Mouse (Mus musculus): Measurements from ENCODE around the gene Rtl1. TPM values are rescaled to one million over a fixed set of nuclear protein-coding genes. Genes with fewer than 3 reads are reported as not detected.

Rtl1 gene
- polyA plus RNA-seq, 1 experiment, result not detected

GRCm38 (mm10) chr12:109594961-109595360 lies 5.2 kb downstream of the Rtl1 start:
- no peaks in the 10 kb centered on the region for H3K36me3 ChIP-seq (replicated peaks; ENCODE audit: low read length)
- H3K4me1 ChIP-seq, result no peaks in the 10 kb centered on the region
- H3K9me3 ChIP-seq, result peaks cover 26% of the 10 kb centered on the region
- no peak overlapping the region for H3K4me3 ChIP-seq (replicated peaks)
- no peak for TF ChIP-seq GATA1 (IDR thresholded peaks at IDR 0.05; ENCODE audit: borderline replicate concordance, low read length)
- no peak for TF ChIP-seq FLI1 (IDR thresholded peaks at IDR 0.05; ENCODE audit: low read length)
- H3K27me3 ChIP-seq (replicated peaks), result peaks cover 10% of the 10 kb centered on the region

GRCm38 (mm10) chr12:109582185-109582584 lies 17.9 kb downstream of the Rtl1 start:
- TF ChIP-seq FLI1 (IDR thresholded peaks at IDR 0.05; ENCODE audit: low read length) (no peak), GATA1 (IDR thresholded peaks at IDR 0.05; ENCODE audit: borderline replicate concordance, low read length) (no peak)
- Histone ChIP-seq H3K4me3 (replicated peaks) (no peak overlapping the region), H3K27me3 (replicated peaks) (peaks cover 24% of the 10 kb centered on the region), H3K9me3 (no peaks in the 10 kb centered on the region), H3K4me1 (no peaks in the 10 kb centered on the region), H3K36me3 (replicated peaks; ENCODE audit: low read length) (no peaks in the 10 kb centered on the region)

- Histone ChIP-seq H3K4me1 (no peaks in the 10 kb centered on the region), H3K4me3 (replicated peaks) (peak overlapping the region; percentile 30), H3K9me3 (no peaks in the 10 kb centered on the region), H3K36me3 (replicated peaks; ENCODE audit: low read length) (no peaks in the 10 kb centered on the region), H3K27me3 (replicated peaks) (peaks cover 17% of the 10 kb centered on the region)
- TF ChIP-seq GATA1 (IDR thresholded peaks at IDR 0.05; ENCODE audit: borderline replicate concordance, low read length) (no peak), FLI1 (IDR thresholded peaks at IDR 0.05; ENCODE audit: low read length) (no peak)
Observed at GRCm38 (mm10) chr12:109572259-109572658, 27.9 kb downstream of the Rtl1 start.

- Histone ChIP-seq H3K4me1 (no peaks in the 10 kb centered on the region), H3K27me3 (replicated peaks) (peaks cover 7% of the 10 kb centered on the region), H3K9me3 (no peaks in the 10 kb centered on the region), H3K36me3 (replicated peaks; ENCODE audit: low read length) (no peaks in the 10 kb centered on the region), H3K4me3 (replicated peaks) (no peak overlapping the region)
- TF ChIP-seq FLI1 (IDR thresholded peaks at IDR 0.05; ENCODE audit: low read length), result no peak
- TF ChIP-seq GATA1 (IDR thresholded peaks at IDR 0.05; ENCODE audit: borderline replicate concordance, low read length), result no peak
Observed at GRCm38 (mm10) chr12:109560111-109560695, 39.9 kb downstream of the Rtl1 start.

- peaks cover 9% of the 10 kb centered on the region for H3K27me3 ChIP-seq (replicated peaks)
- H3K9me3 ChIP-seq, result no peaks in the 10 kb centered on the region
- H3K4me1 ChIP-seq, result no peaks in the 10 kb centered on the region
- H3K36me3 ChIP-seq (replicated peaks; ENCODE audit: low read length), result no peaks in the 10 kb centered on the region
- no peak overlapping the region for H3K4me3 ChIP-seq (replicated peaks)
- TF ChIP-seq GATA1 (IDR thresholded peaks at IDR 0.05; ENCODE audit: borderline replicate concordance, low read length), result no peak
- no peak for TF ChIP-seq FLI1 (IDR thresholded peaks at IDR 0.05; ENCODE audit: low read length)
Observed at GRCm38 (mm10) chr12:109558891-109559487, 41.1 kb downstream of the Rtl1 start.

GRCm38 (mm10) chr12:109558226-109558824 lies 41.8 kb downstream of the Rtl1 start:
- Histone ChIP-seq H3K36me3 (replicated peaks; ENCODE audit: low read length) (no peaks in the 10 kb centered on the region), H3K27me3 (replicated peaks) (peaks cover 9% of the 10 kb centered on the region), H3K4me1 (no peaks in the 10 kb centered on the region), H3K4me3 (replicated peaks) (no peak overlapping the region), H3K9me3 (no peaks in the 10 kb centered on the region)
- TF ChIP-seq GATA1 (IDR thresholded peaks at IDR 0.05; ENCODE audit: borderline replicate concordance, low read length) (no peak), FLI1 (IDR thresholded peaks at IDR 0.05; ENCODE audit: low read length) (no peak)

GRCm38 (mm10) chr12:109555837-109556409 lies 44.2 kb downstream of the Rtl1 start:
- TF ChIP-seq GATA1 (IDR thresholded peaks at IDR 0.05; ENCODE audit: borderline replicate concordance, low read length) (no peak), FLI1 (IDR thresholded peaks at IDR 0.05; ENCODE audit: low read length) (no peak)
- Histone ChIP-seq H3K4me1 (no peaks in the 10 kb centered on the region), H3K36me3 (replicated peaks; ENCODE audit: low read length) (no peaks in the 10 kb centered on the region), H3K9me3 (no peaks in the 10 kb centered on the region), H3K4me3 (replicated peaks) (no peak overlapping the region), H3K27me3 (replicated peaks) (peaks cover 19% of the 10 kb centered on the region)

- H3K4me1 ChIP-seq, result no peaks in the 10 kb centered on the region
- H3K36me3 ChIP-seq (replicated peaks; ENCODE audit: low read length), result no peaks in the 10 kb centered on the region
- H3K27me3 ChIP-seq (replicated peaks), result peaks cover 25% of the 10 kb centered on the region
- no peak overlapping the region for H3K4me3 ChIP-seq (replicated peaks)
- TF ChIP-seq GATA1 (IDR thresholded peaks at IDR 0.05; ENCODE audit: borderline replicate concordance, low read length), result no peak
- TF ChIP-seq FLI1 (IDR thresholded peaks at IDR 0.05; ENCODE audit: low read length), result no peak
- no peaks in the 10 kb centered on the region for H3K9me3 ChIP-seq
Observed at GRCm38 (mm10) chr12:109553568-109553967, 46.6 kb downstream of the Rtl1 start.

GRCm38 (mm10) chr12:109552754-109553525 lies 47.2 kb downstream of the Rtl1 start:
- no peaks in the 10 kb centered on the region for H3K36me3 ChIP-seq (replicated peaks; ENCODE audit: low read length)
- H3K4me1 ChIP-seq, result no peaks in the 10 kb centered on the region
- H3K9me3 ChIP-seq, result no peaks in the 10 kb centered on the region
- H3K27me3 ChIP-seq (replicated peaks), result peaks cover 25% of the 10 kb centered on the region
- TF ChIP-seq FLI1 (IDR thresholded peaks at IDR 0.05; ENCODE audit: low read length) (no peak), GATA1 (IDR thresholded peaks at IDR 0.05; ENCODE audit: borderline replicate concordance, low read length) (no peak)
- H3K4me3 ChIP-seq (replicated peaks), result peak overlapping the region; percentile 42
